Mouse (Mus musculus) embryonic facial prominence, embryonic 14.5 days (tissue): ENCODE results near the gene Gm20075. TPM values are rescaled to one million over a fixed set of nuclear protein-coding genes. Genes with fewer than 3 reads are reported as not detected.

ENCODE experiments used
- polyA plus RNA-seq: library from polyadenylated mRNA; unstranded; fragments of >200 nt; fragmentation: Nextera tagmentation; extraction: Ambion mirVana; gene quantifications from 2 replicates; pipeline ENCODE4 v1.2.1, GENCODE M21; 2014

Gene Gm20075
- polyA plus RNA-seq, 1 experiment from 2014 or later = 17.9 TPM

Other genes with a start within 250 kb of the Gm20075 start
- 13.7 and 14.9 TPM in 2 replicates for gene Iqgap2, start 189.5 kb downstream of the Gm20075 start, polyA plus RNA-seq
- not detected in 2 replicates for gene Gm17190, start 678 bp upstream of the Gm20075 start, polyA plus RNA-seq
- 3.6 and 5.6 TPM in 2 replicates for gene Sv2c, start 51.2 kb upstream of the Gm20075 start, polyA plus RNA-seq